Mouse (Mus musculus): ENCODE data around the gene Clec3b.

Gene Clec3b

DNA sequence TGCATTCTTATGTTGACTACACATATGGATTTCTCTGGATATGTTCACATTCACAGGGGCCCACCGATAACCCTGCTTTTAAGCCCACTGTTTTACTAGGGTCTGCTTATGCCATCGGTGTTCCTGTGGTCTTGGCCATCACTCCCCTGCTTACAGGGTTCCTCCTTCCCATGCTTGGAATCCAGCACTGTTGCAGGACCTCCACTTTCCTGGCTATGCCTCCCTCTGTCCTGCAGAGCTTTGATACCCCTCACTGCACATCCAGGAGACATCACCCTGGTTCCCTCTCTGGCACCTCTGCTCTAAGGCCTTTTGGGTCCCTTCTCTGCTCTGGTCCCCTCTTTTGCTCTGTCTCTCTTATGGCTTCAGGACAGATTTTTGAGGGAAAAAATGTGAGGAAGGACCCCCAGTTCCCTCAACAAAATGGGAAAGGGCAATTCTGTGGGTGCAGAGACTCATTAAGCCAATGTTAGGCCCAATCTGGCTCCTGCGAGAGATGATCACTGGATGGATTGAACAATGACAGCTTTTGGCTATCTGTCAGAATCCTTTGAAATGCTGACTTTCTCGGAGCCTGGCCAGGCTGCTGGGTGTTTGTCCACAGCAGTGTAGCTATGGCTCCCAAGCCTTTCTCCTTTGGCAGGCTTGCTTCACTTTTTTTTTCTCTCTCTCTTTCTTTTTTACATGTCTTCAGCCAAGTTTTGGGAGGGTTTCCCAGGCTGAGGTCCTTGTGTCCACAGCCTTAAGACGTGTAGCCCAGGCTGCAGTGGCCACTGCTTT is at the start of gene Clec3b:
Clec3b (plus strand) TSS at position 706 of the 780 bp plus-strand sequence.
- DNase-seq (ENCODE audit: low read depth, low spot score) = no peak

DNA sequence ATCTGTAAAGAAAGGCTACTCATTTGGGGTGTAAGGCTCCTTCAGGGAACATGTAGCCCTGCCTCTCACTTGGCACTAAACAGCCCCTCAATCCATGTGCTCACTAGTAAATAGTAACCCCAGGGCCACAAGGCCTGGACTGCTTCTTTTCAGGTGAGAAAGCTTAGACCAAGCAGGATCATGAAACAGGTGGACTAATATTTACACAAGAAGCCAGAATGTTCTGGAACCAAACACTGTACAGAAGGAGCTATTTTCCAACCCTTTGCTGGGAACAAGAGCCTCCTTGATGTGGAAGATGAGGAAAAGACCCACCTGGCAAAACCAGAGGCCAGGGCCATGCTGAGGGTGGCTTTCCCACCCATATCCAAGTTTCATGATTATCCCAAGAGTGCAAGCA is 47.3 kb upstream of the Clec3b start:
- DNase-seq (ENCODE audit: low read depth, low spot score) = no peak

DNA sequence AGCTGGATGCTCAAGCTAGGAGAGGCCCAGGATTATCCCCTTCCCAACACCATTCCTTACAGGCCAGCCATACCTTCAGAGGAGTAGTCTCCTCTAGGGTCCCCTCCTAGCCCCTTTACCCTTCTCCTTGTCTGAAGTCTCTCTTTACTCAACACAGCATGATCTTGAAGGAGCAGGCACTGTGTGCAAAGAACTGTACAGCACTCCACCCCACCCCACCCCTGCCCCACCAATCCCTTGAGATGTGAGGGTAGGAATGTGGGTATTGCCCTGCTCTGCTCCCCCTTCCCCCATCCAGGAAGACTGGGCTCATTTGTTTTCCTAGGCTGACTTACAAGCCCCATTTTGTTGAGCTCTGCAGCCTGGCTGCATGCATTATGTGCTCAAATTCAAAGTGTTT is 46.4 kb upstream of the Clec3b start:
- no peak for DNase-seq (ENCODE audit: low read depth, low spot score)

DNA sequence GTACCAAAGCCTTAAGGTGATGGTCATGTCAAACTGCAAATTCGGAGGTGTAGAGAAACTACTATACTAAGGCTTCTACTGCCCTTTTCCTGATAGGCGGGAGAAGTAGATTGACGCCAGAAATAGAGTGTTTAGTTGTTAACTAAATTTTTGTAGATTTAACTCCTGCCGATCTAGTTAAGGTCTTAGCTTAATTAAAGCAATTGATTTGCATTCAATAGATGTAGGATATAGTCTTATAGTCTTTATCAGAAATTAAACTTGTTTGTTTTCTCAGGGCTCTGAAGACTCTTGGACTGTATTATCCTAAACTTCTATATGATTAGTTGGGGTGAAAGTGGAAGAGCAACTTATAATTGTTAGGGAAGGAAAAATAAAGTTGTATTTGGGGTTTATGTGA is 43.6 kb upstream of the Clec3b start:
- no peak for DNase-seq (ENCODE audit: low read depth, low spot score)

DNA sequence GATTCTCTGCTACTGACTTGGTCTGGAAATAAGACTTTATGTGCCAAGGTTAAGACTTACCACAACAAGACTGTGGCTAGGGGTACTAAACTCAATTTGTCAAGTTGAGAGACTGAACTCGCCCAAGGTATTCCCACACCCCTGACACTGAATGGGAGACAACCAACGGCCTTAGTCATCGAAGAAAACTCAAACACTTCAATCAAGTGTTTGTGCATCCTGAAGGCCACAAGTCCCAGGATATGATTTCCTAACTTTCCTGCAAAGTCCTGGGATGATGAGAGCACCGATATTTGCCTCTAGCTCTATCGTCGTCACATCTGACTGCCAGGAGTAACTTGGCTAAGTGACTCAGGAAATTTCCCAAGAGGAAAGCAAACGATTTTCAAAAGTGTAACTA is 41.6 kb upstream of the Clec3b start:
- no peak for DNase-seq (ENCODE audit: low read depth, low spot score)

DNA sequence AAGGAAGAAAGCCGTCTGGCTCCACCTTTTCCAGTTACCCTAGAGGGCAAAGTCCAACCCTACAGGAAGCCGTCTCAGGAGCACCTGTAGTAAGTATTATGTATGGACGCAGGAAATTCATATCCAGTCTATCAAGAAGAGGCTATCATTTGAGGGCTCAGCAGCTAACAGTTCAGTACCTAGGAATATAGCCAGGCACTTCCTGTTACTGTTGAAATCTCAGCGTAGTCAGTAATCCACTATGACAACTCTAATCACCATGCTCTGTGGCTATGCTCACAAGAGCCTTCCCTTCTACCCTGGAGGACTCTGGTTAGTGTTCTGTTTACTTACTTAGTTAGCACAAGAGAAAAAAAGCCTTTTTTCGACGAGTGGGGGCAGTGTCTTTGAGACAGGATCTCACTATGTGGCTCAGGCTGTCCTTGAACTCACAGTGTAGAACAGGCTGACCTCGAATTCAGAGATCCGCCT is 39.0 kb upstream of the Clec3b start:
- no peak for DNase-seq (ENCODE audit: low read depth, low spot score)

DNA sequence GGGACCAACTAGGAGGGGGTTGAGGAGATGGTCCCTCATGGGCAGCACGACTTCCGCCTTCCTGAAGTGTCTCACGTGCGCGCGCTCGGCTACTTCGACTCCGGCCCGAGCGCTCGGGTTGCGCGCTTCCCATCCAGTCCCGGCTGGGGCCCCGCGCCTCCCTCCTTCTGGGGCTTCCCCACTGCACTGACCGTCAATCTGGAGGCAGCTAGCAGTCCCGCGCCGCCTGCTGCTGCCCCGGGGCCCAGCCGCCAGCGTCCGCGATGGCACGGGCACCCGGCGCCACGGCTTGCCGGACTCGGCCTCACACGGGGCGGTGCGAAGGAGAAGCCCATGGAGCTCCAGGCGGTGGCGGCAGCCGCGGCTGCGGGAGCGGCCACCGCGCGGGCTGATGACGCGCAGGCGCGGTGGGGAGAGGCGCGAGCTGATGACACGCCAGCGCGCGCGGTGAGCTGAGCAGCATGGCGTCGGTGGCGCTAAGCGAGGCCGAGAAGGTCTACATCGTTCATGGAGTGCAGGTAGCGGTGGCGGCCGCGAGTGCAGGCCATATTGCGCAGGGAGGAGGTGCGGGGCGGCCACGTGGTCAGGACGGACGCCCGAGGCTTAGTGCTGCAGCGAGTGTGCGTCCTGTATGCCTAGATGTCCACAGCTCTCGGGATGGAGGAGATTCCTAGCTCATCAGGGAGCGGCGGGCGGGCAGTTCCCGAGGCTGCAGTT is 37.8 kb upstream of the Clec3b start, which contains the start of the genes Zdhhc3 and Exosc7:
Zdhhc3 (minus strand) TSS at position 401 of the 717 bp plus-strand sequence.
Exosc7 (plus strand) TSS at position 411 of the 717 bp plus-strand sequence.
- DNase-seq (ENCODE audit: low read depth, low spot score) = peak; percentile 78

DNA sequence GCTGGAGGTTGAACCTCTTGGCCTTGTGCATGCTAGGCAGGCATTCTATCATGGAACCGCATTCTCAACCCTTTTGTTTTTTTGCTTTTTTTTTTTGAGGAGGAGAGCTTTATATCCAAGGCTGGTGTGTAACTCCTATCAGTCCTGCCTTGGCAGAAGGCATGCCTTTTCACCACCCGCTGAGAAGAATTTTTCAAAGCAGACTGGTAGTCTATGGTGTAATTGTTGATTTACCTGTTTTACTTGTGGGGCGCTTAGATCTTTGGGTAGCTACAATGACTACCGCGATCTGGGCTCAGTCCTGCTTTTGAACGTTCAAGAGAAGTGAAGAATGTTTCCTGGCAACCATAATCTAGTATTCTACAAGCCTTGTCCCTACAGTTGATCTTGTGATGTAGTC is 36.8 kb upstream of the Clec3b start:
- DNase-seq (ENCODE audit: low read depth, low spot score) = no peak

DNA sequence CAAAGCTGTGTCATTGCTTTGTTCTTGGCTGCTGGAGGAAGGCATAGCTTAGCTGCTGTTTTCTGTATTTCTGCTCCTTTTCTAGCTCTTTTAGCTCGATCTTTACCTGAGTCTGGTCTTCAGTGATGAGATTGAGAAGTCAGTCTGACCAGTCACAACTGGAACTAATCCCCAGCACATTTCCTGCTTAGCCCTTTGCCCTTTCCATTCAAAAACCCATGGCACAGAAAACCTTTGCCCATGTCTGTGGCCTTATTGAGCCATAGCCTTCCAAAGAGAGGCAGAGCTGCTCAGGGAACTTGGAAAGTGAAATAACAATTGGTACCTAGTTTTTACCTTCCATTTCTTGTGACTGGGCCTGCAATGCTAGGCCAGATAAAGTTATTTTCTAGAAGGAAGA is 35.2 kb upstream of the Clec3b start:
- DNase-seq (ENCODE audit: low read depth, low spot score) = no peak

DNA sequence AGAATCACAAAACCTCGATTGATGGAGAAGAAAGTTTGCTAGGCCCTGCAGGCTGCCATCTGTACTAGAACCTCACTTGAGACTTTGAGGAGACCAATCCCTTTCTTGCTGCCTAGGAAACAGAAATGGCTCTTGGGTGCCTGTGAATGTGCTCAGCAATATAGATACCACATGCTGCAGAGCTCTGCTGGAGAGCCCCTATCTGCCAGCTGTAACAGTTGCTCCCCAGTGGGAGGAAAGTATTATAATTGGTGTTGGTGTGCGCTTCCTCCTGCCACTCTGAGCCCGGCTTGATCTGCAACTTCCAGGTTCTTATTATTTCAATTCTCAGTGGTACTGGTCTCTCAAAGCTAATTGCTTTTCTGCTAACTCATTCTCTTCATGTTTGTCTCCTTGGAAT is 27.7 kb upstream of the Clec3b start:
- no peak for DNase-seq (ENCODE audit: low read depth, low spot score)

DNA sequence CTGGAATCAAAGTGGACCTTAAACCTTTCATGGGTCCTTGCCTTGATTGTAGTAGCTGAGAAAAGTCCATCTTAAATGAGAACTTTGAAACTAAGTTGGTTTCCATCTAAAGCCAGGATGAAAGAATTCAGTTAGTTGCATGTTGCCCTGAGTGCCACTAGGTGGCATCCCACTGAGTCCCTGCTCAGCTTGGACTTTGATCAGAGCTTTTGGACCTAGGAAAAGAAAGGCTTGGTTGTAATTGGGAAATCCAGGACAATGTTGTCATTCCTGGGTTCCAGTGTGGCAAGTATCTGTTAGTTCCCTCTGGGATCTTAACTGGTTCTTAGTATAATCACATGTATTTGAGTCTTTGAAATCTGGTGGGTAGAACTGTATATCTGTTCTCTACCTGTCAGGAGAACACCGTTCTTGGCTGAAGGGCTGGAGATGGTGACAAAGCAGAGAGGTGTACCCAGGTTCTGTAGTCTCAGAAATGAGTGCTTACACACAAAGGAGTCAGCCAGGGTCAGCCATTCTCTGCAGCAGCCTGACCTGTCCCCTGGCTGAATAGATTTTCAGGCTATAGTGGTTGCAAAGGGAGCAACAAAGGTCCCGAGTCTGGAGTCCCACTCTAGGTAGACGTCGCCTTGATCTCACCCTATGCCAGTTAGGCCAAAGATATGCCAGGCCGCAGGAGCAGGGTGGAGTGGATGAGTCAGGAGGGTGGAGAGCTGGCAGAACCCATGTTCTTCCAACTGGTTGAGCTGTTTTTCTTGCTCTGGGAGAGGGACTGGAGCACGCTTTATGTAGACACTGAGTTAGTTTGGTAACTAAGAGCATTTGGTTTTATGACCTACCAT is 27.0 kb upstream of the Clec3b start:
- DNase-seq (ENCODE audit: low read depth, low spot score) = no peak

DNA sequence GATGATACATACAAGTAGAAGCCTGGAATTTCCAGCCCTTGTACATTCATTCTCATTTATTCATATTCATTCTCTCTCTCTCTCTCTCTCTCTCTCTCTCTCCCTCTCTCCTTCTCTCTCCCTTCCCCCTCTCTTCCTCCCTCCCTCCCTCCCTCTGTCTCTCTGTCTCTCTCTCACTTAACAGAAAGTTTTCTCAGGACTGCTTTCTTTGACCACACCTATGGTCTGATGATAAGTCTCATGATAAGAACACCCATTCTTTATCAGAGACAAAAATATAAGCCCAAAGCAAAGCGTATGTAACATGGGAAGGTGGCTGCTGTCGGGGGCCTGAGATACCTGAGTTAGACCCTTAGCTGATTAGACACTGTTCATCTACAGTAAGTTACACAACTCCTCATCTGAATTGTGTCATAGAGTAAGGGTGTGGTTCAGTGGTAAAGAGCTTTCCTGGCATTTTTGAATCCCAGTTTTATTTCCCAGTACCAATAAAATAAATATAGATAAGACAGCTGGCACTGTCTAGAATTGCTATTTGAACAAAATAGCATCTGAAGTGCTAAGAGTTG is 26.2 kb upstream of the Clec3b start:
- DNase-seq (ENCODE audit: low read depth, low spot score) = no peak

DNA sequence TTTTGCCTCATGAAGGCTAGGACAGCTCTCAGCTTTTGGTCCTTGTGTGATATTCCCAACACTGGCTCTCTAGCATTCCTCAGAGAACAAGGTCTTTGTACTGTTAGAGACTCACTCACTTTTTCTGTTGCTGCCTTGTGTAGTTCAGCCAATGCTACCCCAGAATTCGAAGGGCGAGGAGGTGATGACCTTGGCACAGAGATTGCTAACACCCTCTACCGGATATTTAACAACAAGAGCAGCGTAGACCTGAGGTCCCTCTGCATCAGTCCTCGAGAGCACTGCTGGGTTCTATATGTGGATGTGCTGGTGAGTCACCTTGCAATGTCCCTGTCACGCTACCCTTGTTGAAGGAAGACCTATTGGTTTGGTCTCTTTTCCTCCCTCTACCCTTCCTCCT is 23.1 kb upstream of the Clec3b start:
- no peak for DNase-seq (ENCODE audit: low read depth, low spot score)

DNA sequence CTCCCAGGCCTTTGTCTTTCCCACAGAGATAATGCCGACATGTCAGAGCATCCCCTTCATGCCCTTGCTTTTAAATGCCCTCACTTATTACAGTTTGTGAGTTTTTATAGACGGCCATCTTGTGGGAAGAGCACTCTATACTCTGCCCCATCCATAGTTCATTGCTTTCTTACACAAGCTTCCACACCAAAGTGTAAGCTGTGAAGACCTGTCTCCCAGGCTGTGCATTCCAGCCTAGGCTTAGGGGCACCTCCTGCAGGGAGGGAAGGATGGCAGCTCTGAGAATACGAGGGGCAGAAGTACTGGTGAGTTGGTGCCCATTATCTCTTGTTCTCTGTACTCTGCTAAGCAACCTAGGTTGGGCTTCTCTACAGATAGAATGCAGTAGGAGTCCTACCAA is 17.8 kb upstream of the Clec3b start:
- DNase-seq (ENCODE audit: low read depth, low spot score) = no peak

DNA sequence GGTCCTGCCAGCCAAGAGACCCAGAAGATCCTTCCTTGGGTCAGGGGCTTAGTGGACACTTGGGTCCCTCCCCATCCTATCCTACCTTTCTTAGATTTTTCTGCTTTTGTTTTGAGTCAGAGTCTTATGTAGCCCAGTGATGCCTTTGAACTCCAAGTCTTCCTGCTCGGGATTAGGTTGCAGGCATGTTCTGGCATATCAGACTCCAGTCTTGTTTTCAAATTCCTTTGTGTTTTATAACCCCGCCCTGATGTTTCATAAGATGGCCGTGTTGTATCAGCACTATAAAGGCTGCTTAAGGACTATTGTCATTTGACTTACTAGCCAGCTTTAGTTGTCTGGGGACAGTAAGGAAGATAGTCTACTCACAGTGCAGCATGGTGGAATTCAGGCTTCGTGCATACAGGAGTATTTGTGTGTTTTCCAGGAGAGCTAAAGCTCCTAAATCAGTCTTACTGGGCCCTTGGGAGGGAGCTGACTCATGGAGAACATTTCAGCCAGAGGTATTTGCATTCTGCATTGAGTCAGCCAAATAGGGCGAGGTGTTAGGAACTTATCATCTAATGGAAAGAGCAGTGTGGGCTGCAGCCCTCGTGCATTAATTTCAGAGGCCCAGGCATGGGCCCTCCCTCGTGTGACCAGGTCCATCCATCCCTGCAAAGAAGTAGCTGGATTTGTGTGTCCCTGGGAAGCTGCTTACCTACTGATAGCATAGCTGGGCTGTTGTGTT is 13.6 kb upstream of the Clec3b start:
- no peak for DNase-seq (ENCODE audit: low read depth, low spot score)

DNA sequence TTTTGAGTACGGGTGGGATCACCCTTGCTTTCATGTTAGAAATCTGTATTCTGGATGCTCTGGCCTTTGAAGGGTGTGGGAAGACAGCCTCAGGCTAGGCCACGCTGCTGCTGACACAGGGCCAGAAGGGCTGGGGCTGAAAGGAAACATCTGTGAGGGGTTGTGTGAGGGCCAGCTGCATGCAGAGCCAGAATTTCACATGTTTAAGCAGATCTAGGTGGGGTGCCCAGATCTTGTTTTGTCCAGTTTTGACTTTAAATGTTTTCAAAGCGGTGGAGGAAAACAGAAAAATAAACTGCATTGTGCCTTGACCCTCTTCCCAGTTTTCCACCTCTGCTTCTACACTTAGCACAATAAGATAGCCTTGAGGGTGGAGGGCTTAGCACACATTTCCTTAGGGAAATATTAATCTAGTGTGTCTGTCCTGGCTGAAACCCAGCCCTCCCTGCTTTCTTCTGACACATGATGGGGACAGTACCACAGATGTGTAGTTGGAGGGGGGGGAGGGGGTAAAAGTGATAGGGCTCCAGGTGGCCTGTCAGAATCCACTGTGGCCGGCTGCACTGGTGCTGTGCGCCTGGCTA is 11.8 kb upstream of the Clec3b start:
- no peak for DNase-seq (ENCODE audit: low read depth, low spot score)

DNA sequence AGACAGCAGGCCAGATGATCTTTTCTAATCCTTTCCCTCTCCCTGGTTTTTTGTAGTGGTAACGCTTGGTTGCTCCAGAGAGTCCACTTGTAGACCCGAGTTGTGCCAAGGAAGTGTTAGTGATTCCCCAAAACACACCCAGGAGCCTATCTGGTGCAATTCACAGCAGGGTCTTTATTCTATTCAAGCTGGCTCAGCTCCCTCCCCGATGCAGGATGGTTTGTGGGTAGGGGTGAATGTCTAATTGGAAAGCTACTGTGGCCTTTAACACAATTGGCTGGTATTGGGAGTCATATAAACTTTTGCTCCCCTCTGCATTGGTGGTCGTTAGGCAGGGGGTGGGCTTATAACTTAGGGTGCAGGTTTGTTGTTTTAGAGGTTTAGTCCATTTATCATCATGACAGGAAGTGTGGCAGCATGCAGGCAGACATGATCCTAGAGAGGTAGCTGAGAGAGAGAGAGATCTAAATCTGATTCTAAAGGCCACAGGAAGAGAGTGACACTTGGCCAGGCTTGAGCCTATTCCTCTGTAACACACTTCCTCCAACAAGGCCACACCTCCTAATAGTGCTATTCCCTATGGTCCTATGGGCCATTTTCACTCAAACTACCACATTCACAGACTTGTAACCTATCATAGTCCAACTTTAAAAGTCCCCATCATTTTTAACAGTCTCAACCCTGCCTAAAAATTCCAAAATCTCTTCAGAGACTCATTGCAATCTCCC is 10.7 kb upstream of the Clec3b start:
- no peak for DNase-seq (ENCODE audit: low read depth, low spot score)

DNA sequence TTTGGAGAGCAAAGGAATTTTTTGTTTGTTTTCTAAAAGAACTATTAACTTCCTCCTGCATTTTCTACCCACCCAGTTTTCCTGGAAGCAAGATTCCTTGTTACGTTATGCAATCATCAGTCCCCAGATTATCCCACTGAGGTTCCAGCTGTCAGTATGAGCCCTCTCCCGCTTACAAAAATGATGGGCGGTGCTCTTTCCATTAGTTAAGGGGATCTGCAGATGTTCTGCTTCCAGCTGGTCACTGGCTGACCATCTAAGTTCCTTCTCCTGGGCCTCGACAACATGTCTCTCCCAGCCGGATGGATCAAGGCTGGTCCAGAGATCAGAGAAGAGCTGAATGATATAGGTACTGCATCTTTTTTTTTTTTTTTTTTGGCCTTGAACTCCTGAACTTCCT is 2.3 kb upstream of the Clec3b start:
- DNase-seq (ENCODE audit: low read depth, low spot score) = no peak

DNA sequence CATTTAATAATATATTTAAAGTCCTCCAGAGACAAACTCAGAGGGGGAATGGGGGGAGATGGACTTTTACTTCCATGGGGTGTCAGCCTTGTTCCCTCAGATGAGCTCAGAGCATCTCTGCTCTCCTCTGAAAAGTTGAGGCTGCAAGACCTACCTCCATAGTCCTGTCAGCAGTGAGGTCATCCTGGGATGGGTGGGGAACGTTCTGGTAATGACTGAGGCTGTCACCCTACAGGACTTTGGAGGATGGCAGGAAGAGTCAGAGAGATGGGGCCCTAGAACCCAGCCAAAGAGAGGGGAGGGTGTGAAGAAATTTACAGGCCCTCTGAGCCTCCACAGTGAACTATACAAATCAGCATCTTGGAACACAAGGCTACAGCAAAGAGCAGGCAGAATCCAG is 815 bp downstream of the Clec3b start:
- no peak for DNase-seq (ENCODE audit: low read depth, low spot score)

DNA sequence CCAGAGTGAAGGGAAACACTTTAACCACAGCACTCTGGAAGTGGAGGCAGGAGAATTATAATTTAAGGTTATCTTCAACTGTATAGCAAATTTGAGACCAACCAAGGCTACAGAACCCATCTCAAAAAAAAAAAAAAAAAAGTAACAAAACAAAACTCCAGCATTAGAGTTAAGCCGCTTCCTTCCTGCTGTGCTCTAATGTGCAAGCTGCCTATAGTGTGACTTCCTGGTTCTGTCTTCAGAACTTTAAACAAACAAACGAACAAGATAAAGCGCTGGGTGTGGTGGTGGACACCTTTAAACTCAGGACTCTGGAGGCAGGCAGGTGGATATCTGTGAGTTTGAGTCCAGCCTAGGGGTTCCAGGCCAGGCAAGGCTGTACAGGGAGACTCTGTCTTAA is 1.3 kb downstream of the Clec3b start:
- no peak for DNase-seq (ENCODE audit: low read depth, low spot score)

Measured in retina, adult 2 months (tissue).